Mouse (Mus musculus) embryonic facial prominence, embryonic 14.5 days (tissue): Measurements from ENCODE around the gene Ankrd1. TPM values are rescaled to one million over a fixed set of nuclear protein-coding genes. Genes with fewer than 3 reads are reported as not detected.

Experiments used
- ATAC-seq: fragments of 200-750 bp; cut with Nextera tagmentation; 2 replicates; pipeline ENCODE4 v1.8.0; 2017; ENCODE audit warnings: low read depth, moderate number of reproducible peaks, moderate TSS enrichment
- DNase-seq: peaks from one replicate; pipeline ENCODE4 v3.0.0-alpha.2; 2015; ENCODE audit warnings: low spot score
- H3K27ac ChIP-seq: fragments of 300-500 bp; sonication (generic); replicated peaks from 2 replicates; pipeline ENCODE4 v1.5.1; 2014; ENCODE audit warnings: low read depth, mild to moderate bottlenecking, low read length, moderate library complexity
- H3K27me3 ChIP-seq: fragments of 300-500 bp; sonication (generic); replicated peaks from 2 replicates; pipeline ENCODE4 v1.6.1; 2014; ENCODE audit warnings: low read length; ENCODE audit not compliant: control insufficient read depth, insufficient read depth
- H3K36me3 ChIP-seq: fragments of 300-500 bp; sonication (generic); 2 replicates; pipeline ENCODE4 v1.6.1; 2014; ENCODE audit warnings: low read length, mixed read lengths; ENCODE audit not compliant: control insufficient read depth, insufficient read depth
- H3K4me1 ChIP-seq: fragments of 300-500 bp; sonication (generic); 2 replicates; pipeline ENCODE4 v1.6.1; 2014; ENCODE audit warnings: antibody characterized with exemption, low read length; ENCODE audit not compliant: control insufficient read depth, insufficient read depth
- H3K4me2 ChIP-seq: fragments of 300-500 bp; sonication (generic); 2 replicates; pipeline ENCODE4 v1.6.1; 2014; ENCODE audit warnings: low read depth, mild to moderate bottlenecking, low read length, moderate library complexity, mixed read lengths
- H3K4me3 ChIP-seq: fragments of 300-500 bp; sonication (generic); 2 replicates; pipeline ENCODE4 v1.5.1; 2014; ENCODE audit warnings: low read depth, mild to moderate bottlenecking, low read length
- H3K9ac ChIP-seq: fragments of 300-500 bp; sonication (generic); 2 replicates; pipeline ENCODE4 v1.6.1; 2014; ENCODE audit warnings: low read depth, mild to moderate bottlenecking, low read length, moderate library complexity, mixed read lengths
- H3K9me3 ChIP-seq: fragments of 300-500 bp; sonication (generic); 2 replicates; pipeline ENCODE4 v1.6.1; 2016; ENCODE audit warnings: low read length; ENCODE audit not compliant: control insufficient read depth
- WGBS: fragments of 180-500 bp; shearing (Covaris S2); extraction: QIAGEN DNeasy Blood & Tissue Kit; methylation state at CpG from one replicate; pipeline ENCODE4 v1.1.7; 2014; 5-methylcytosine and 5-hydroxymethylcytosine counted together
- polyA plus RNA-seq: library from polyadenylated mRNA; unstranded; fragments of >200 nt; fragmentation: Nextera tagmentation; extraction: Ambion mirVana; gene quantifications from 2 replicates; pipeline ENCODE4 v1.2.1, GENCODE M21; 2014

The Ankrd1 gene
- polyA plus RNA-seq, 1 experiment from 2014 or later: 8.4 TPM

DNA sequence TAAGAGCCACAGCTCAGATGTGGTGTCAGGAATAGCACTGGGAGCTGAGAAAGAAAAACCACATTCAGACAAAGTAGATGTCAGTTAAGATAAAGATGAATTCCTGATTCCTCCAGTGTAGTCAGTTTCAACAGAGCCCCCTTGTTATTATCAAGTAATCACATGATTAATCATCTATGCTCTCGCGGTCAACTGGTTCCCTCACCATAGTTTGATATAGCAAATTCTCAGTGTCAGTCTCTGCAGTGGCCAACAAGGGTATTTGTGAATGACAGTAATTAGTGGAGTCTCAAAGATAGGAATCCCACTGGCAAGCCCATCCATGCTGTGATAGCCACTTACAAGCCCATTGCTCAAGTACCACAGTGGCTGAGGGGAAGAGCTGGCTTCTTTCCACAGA, 23.7 kb upstream of the Ankrd1 start:
- Histone ChIP-seq H3K36me3 (no peaks in the 10 kb centered on the region), H3K4me3 (no peak overlapping the region), H3K9ac (no peak overlapping the region), H3K27me3 (no peaks in the 10 kb centered on the region), H3K9me3 (0 out of 2 replicates have a peak, but pooled peaks cover 2% of the 10 kb centered on the region), H3K4me2 (no peak overlapping the region), H3K4me1 (no peaks in the 10 kb centered on the region), H3K27ac (no peak overlapping the region)
- ATAC-seq: no peak
- no peak for DNase-seq
- 90% methylated on average over 2 of the region's 2 CpGs for WGBS

DNA sequence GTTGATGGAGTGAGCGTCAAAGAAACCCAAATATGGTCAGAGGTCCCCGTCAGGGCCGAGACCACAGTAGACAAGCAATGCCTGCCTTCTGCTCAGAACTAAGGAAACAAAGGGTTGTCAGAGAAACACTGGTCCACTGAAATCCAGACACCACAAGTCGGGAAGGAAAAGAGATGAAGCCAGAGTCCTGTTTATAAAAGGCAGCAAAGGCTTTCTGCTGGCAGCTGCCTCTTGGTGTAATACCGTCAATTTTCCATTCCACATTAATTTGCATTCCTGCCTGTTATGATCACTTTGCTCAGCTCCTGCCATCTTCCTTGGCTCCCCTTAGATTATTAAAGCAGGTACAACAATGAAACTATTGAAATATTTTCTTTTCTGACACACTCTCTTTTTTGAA, 13.8 kb upstream of the Ankrd1 start:
- WGBS: 46% methylated on average over 5 of the region's 5 CpGs
- Histone ChIP-seq H3K4me2 (no peak overlapping the region), H3K36me3 (no peaks in the 10 kb centered on the region), H3K9ac (no peak overlapping the region), H3K4me3 (no peak overlapping the region), H3K4me1 (no peaks in the 10 kb centered on the region), H3K27me3 (no peaks in the 10 kb centered on the region), H3K9me3 (no peaks in the 10 kb centered on the region), H3K27ac (no peak overlapping the region)
- no peak for ATAC-seq
- no peak for DNase-seq

GRCm38 (mm10) chr19:36133064-36133463, 13.2 kb upstream of the Ankrd1 start:
- Histone ChIP-seq H3K27ac (no peak overlapping the region), H3K4me1 (no peaks in the 10 kb centered on the region), H3K9me3 (no peaks in the 10 kb centered on the region), H3K27me3 (no peaks in the 10 kb centered on the region), H3K9ac (no peak overlapping the region), H3K4me3 (no peak overlapping the region), H3K4me2 (no peak overlapping the region), H3K36me3 (no peaks in the 10 kb centered on the region)
- ATAC-seq (no peak), DNase-seq (no peak)
- 83% methylated on average over 6 of the region's 6 CpGs for WGBS

DNA sequence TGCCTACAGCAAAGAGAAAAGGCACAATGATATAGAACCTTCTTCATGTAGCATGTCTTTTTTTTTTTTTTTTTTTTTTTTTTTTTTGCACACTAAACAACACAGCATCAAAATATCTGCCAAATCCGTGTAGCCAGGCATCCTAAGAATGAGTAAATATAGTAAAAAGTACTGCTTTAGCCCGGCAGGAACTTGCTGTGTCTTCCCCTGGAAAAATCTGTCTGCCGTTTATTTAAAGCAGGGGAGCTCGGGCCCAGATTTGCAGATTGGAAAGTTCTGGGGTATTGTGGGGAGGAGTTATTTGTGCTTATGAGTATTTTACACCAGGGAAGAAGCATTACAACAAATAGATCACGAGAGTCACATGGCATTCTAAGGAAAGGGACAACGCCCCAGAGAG, 12.1 kb upstream of the Ankrd1 start:
- Histone ChIP-seq H3K4me3 (no peak overlapping the region), H3K36me3 (no peaks in the 10 kb centered on the region), H3K27me3 (no peaks in the 10 kb centered on the region), H3K9me3 (no peaks in the 10 kb centered on the region), H3K4me1 (no peaks in the 10 kb centered on the region), H3K9ac (no peak overlapping the region), H3K4me2 (no peak overlapping the region), H3K27ac (no peak overlapping the region)
- ATAC-seq: no peak
- no peak for DNase-seq
- 58% methylated on average over 6 of the region's 6 CpGs for WGBS

DNA sequence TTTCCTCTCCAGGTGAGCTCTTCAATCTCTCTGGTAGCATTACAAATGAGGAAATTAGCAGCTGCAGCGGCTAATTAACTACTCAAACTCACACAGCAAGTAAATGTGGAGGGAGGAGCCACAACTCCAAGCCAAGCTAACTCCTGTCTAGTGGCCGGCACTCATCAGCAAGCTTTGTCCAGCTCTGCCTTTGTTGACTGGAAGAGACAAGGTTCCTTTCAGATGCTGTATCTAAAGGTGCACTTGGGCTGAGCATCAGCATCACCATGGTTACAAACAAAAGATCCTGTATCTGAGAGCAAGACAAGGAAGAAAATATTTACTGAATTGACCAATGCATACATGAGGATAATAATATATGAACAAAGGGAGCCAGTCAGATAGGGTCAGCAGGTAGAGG, 10.3 kb upstream of the Ankrd1 start:
- 53% methylated on average over 2 of the region's 2 CpGs for WGBS

GRCm38 (mm10) chr19:36129643-36130042, 9.7 kb upstream of the Ankrd1 start:
- ATAC-seq (no peak), DNase-seq (no peak)
- Histone ChIP-seq H3K4me1 (no peaks in the 10 kb centered on the region), H3K36me3 (no peaks in the 10 kb centered on the region), H3K27ac (no peak overlapping the region), H3K4me2 (no peak overlapping the region), H3K27me3 (no peaks in the 10 kb centered on the region), H3K9me3 (no peaks in the 10 kb centered on the region), H3K9ac (no peak overlapping the region), H3K4me3 (no peak overlapping the region)
- 41% methylated on average over 11 of the region's 12 CpGs for WGBS

More for the DNA sequence above, 10.3 kb upstream of the Ankrd1 start:
- no peak overlapping the region for H3K9ac ChIP-seq
- H3K4me2 ChIP-seq: no peak overlapping the region
- ATAC-seq (no peak), DNase-seq (no peak)
- no peaks in the 10 kb centered on the region for H3K4me1 ChIP-seq
- H3K27me3 ChIP-seq: no peaks in the 10 kb centered on the region
- H3K36me3 ChIP-seq: no peaks in the 10 kb centered on the region
- no peak overlapping the region for H3K27ac ChIP-seq
- H3K4me3 ChIP-seq: no peak overlapping the region
- no peaks in the 10 kb centered on the region for H3K9me3 ChIP-seq

DNA sequence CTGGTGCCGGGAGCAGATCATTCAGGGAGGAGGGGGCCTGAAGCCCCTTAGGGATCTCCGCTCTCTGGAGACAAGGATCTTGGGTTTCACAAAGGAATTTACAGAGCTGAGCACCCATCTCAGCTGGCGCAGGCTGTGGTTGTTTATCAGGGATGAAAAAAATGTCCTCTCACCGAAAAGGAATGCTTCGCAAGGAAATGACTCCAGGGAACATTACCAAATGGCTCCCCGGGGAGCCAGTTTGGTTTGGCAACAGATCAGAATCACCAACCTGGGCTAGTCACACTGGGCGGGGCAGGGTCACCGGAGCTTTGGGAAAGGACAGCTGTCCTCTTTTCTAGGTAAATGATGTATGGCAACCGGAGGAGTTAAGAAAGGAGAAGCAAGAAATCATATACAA, 9.3 kb upstream of the Ankrd1 start:
- Histone ChIP-seq H3K27ac (no peak overlapping the region), H3K36me3 (no peaks in the 10 kb centered on the region), H3K9me3 (no peaks in the 10 kb centered on the region), H3K4me1 (no peaks in the 10 kb centered on the region), H3K27me3 (no peaks in the 10 kb centered on the region), H3K4me3 (no peak overlapping the region), H3K9ac (no peak overlapping the region), H3K4me2 (0 out of 2 replicates have a peak overlapping the region, but pooled peaks have one; percentile 2)
- DNase-seq: peak; percentile 32
- 37% methylated on average over 9 of the region's 9 CpGs for WGBS
- no peak for ATAC-seq

DNA sequence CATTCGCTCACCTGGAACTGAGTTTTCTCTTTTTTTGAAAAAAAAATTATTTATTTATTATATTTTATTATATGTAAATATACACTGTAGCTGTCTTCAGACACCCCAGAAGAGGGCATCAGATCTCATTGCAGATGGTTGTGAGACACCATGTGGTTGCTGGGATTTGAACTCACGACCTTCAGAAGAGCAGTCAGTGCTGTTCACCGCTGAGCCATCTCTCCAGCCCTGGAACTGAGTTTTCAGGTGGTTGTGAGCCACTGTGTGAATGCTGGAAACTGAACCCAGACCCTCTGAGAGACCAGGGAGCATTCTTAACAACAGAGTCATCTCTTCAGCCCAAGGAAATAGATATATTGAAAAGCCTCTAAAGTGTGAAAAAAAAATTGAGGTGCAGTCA, 8.5 kb upstream of the Ankrd1 start:
- no peaks in the 10 kb centered on the region for H3K36me3 ChIP-seq
- peaks cover 1% of the 10 kb centered on the region; the same call in 1 of the 2 replicates for H3K9me3 ChIP-seq
- no peak overlapping the region for H3K4me2 ChIP-seq
- WGBS: 91% methylated on average over 3 of the region's 3 CpGs
- no peak overlapping the region for H3K27ac ChIP-seq
- ATAC-seq (no peak), DNase-seq (no peak)
- H3K4me3 ChIP-seq: no peak overlapping the region
- H3K27me3 ChIP-seq: no peaks in the 10 kb centered on the region
- H3K4me1 ChIP-seq: no peaks in the 10 kb centered on the region
- no peak overlapping the region for H3K9ac ChIP-seq

GRCm38 (mm10) chr19:36124203-36124602, 4.3 kb upstream of the Ankrd1 start:
- H3K27ac ChIP-seq: no peak overlapping the region

More at GRCm38 (mm10) chr19:36124203-36124602, 4.3 kb upstream of the Ankrd1 start:
- WGBS: 74% methylated on average over 1 of the region's 1 CpGs
- DNase-seq: no peak
- Histone ChIP-seq H3K36me3 (no peaks in the 10 kb centered on the region), H3K4me3 (no peak overlapping the region), H3K27me3 (no peaks in the 10 kb centered on the region), H3K4me2 (no peak overlapping the region), H3K9me3 (peaks cover 9% of the 10 kb centered on the region), H3K9ac (no peak overlapping the region), H3K4me1 (no peaks in the 10 kb centered on the region)
- no peak for ATAC-seq
